Mouse (Mus musculus) kidney, postnatal 4 days (tissue): ENCODE results near the gene Hist1h2bh.
"Not testable (repeated sequence)": the region's sequence is repeated elsewhere in the genome, so short reads cannot be mapped to it uniquely, and the experiment has no call there.

Experiments used
- DNase-seq, 2 experiments: peaks; one replicate each; pipeline ENCODE4 v3.0.0; 2021; ENCODE audit warnings: mixed read lengths in 2 of 2

The Hist1h2bh gene

GRCm38 (mm10) chr13:23551931-23552914 is 9.0 kb upstream of the Hist1h2bh start:
- no peak for DNase-seq

GRCm38 (mm10) chr13:23551146-23551834 is 8.1 kb upstream of the Hist1h2bh start, which contains the start of gene Hist1h4f:
Gene Hist1h4f (minus strand): TSS chr13:23551648.
- peak; percentile 90 to 93 for DNase-seq

GRCm38 (mm10) chr13:23550761-23551145 is 7.6 kb upstream of the Hist1h2bh start:
- no peak for DNase-seq

GRCm38 (mm10) chr13:23546694-23547093 is 3.5 kb upstream of the Hist1h2bh start:
- DNase-seq: no peak

- peak in 1 of 2 experiments; percentile 48 for DNase-seq
Observed at GRCm38 (mm10) chr13:23544787-23545120, 1.6 kb upstream of the Hist1h2bh start.

- peak; percentile 70 to 80 for DNase-seq
Observed at GRCm38 (mm10) chr13:23543965-23544786, 984 bp upstream of the Hist1h2bh start, which contains the start of gene Hist1h3f. Gene Hist1h3f (plus strand): TSS chr13:23544052.

GRCm38 (mm10) chr13:23542225-23542980 is 789 bp downstream of the Hist1h2bh start:
- DNase-seq: not testable (repeated sequence)

- DNase-seq: no peak
Observed at GRCm38 (mm10) chr13:23541497-23541896, 1.7 kb downstream of the Hist1h2bh start.

GRCm38 (mm10) chr13:23539821-23540220 is 3.4 kb downstream of the Hist1h2bh start:
- not testable (repeated sequence) for DNase-seq

GRCm38 (mm10) chr13:23538249-23538648 is 4.9 kb downstream of the Hist1h2bh start:
- DNase-seq: no peak

GRCm38 (mm10) chr13:23537006-23537710 is 6.0 kb downstream of the Hist1h2bh start:
- no peak for DNase-seq

GRCm38 (mm10) chr13:23536076-23536822 is 6.9 kb downstream of the Hist1h2bh start:
- no peak for DNase-seq

GRCm38 (mm10) chr13:23535137-23536075 is 7.8 kb downstream of the Hist1h2bh start, which contains the start of gene Hist1h3g:
Gene Hist1h3g (plus strand): TSS chr13:23535422.
- peak; percentile 90 to 91 for DNase-seq

- peak in 1 of 2 experiments; percentile 38 for DNase-seq
Observed at GRCm38 (mm10) chr13:23534368-23535131, 8.6 kb downstream of the Hist1h2bh start.

GRCm38 (mm10) chr13:23533560-23534367 is 9.4 kb downstream of the Hist1h2bh start, which contains the start of gene Hist1h2af:
Gene Hist1h2af (plus strand): TSS chr13:23533906.
- DNase-seq: peak; percentile 73 to 83

- DNase-seq: no peak
Observed at GRCm38 (mm10) chr13:23532262-23533075, 10.7 kb downstream of the Hist1h2bh start.
